Comparison of ENCODE assay signal across 9 mouse cellular contexts in genomic region chr6:87282346-87282781, GRCm38 (mm10). TPM values are rescaled to one million over a fixed set of nuclear protein-coding genes. Genes with fewer than 3 reads are reported as not detected.
DNase-seq lines count a peak whose midpoint lies in the region; ATAC-seq and TF ChIP-seq lines count a peak whose summit lies in the region.
"Had no signal": no experiment of that assay in that cellular context is flagged by ENCODE, and none has a peak within 500 bp of the region (broad histone marks: within the 10 kb centered on the region; RNA-seq: fewer than 3 reads in every experiment).

No protein-coding gene starts in this region.

- no peak for TF ChIP-seq POLR2A in limb, embryonic 14.5 days (IDR thresholded peaks at IDR 0.05; ENCODE audit: borderline replicate concordance, extremely low read depth, insufficient read depth, insufficient read length)

- H3K36me3 ChIP-seq in hindbrain, embryonic 14.5 days (replicated peaks; ENCODE audit: control insufficient read depth, insufficient read depth): no peaks in the 10 kb centered on the region
- 0 out of 2 replicates have a peak, but pooled peaks cover 9% of the 10 kb centered on the region for H3K36me3 ChIP-seq in hindbrain, embryonic 12.5 days
- H3K36me3 ChIP-seq in heart, postnatal 0 days (replicated peaks; ENCODE audit: control insufficient read depth, insufficient read depth, low read length): no peaks in the 10 kb centered on the region
- H3K36me3 ChIP-seq in limb, embryonic 14.5 days (ENCODE audit: control insufficient read depth, insufficient read depth, low read length): peaks cover 74% of the 10 kb centered on the region
- 0 out of 2 replicates have a peak, but pooled peaks cover 3% of the 10 kb centered on the region for H3K36me3 ChIP-seq in midbrain, embryonic 13.5 days

- no peak for TF ChIP-seq CTCF in heart, postnatal 0 days (IDR thresholded peaks at IDR 0.05; ENCODE audit: low read depth)

- WGBS in hindbrain, embryonic 14.5 days: 54% methylated on average over 8 of the region's 8 CpGs
- WGBS in hindbrain, embryonic 12.5 days: 50% methylated on average over 8 of the region's 8 CpGs
- 11% methylated on average over 8 of the region's 8 CpGs for WGBS in heart, postnatal 0 days
- WGBS in limb, embryonic 14.5 days: 26% methylated on average over 8 of the region's 8 CpGs
- 69% methylated on average over 8 of the region's 8 CpGs for WGBS in midbrain, embryonic 13.5 days

- H3K9ac ChIP-seq in hindbrain, embryonic 14.5 days: no peak overlapping the region
- no peak overlapping the region for H3K9ac ChIP-seq in hindbrain, embryonic 12.5 days
- no peak overlapping the region for H3K9ac ChIP-seq in heart, postnatal 0 days (replicated peaks; ENCODE audit: low read depth, low read length)
- H3K9ac ChIP-seq in limb, embryonic 14.5 days (ENCODE audit: low read depth, low read length, severe bottlenecking): no peak overlapping the region
- H3K9ac ChIP-seq in midbrain, embryonic 13.5 days (replicated peaks): no peak overlapping the region

- H3K27ac ChIP-seq in hindbrain, embryonic 14.5 days: no peak overlapping the region
- no peak overlapping the region; the same call in 1 of the 2 replicates for H3K27ac ChIP-seq in hindbrain, embryonic 12.5 days
- no peak overlapping the region for H3K27ac ChIP-seq in heart, postnatal 0 days (ENCODE audit: low read depth)
- H3K27ac ChIP-seq in limb, embryonic 14.5 days (replicated peaks; ENCODE audit: low read depth, low read length): no peak overlapping the region
- no peak overlapping the region for H3K27ac ChIP-seq in midbrain, embryonic 13.5 days
- H3K27ac ChIP-seq: macrophage had no signal

- peak; percentile 63 for DNase-seq in hindbrain, embryonic 14.5 days (ENCODE audit: low spot score)
- DNase-seq in adrenal gland, postnatal 25 days: peak; percentile 18
- DNase-seq in heart, postnatal 0 days (ENCODE audit: low spot score): peak; percentile 69
- peak; percentile 64 for DNase-seq in limb, embryonic 14.5 days (ENCODE audit: low spot score)
- peak; percentile 57 for DNase-seq in testis, postnatal 14 days (ENCODE audit: low spot score)
- DNase-seq in frontal cortex, postnatal 25 days (ENCODE audit: low spot score in 2 of 2): no peak

- peak; percentile 59; the same call in 1 of the 2 replicates for ATAC-seq in hindbrain, embryonic 14.5 days (ENCODE audit: low FRiP score)
- no peak for ATAC-seq in hindbrain, embryonic 12.5 days (ENCODE audit: low FRiP score)
- peak; percentile 75 for ATAC-seq in heart, postnatal 0 days (ENCODE audit: insufficient read depth, low read depth)
- ATAC-seq in limb, embryonic 14.5 days (ENCODE audit: low FRiP score, low read depth): peak; percentile 46
- no peak; the same call in 1 of the 2 replicates for ATAC-seq in midbrain, embryonic 13.5 days

- no peaks in the 10 kb centered on the region for H3K9me3 ChIP-seq in hindbrain, embryonic 14.5 days (ENCODE audit: control insufficient read depth, low read length)
- no peaks in the 10 kb centered on the region for H3K9me3 ChIP-seq in hindbrain, embryonic 12.5 days (replicated peaks)
- H3K9me3 ChIP-seq in heart, postnatal 0 days (replicated peaks; ENCODE audit: control insufficient read depth, low read length): no peaks in the 10 kb centered on the region
- H3K9me3 ChIP-seq in limb, embryonic 14.5 days (ENCODE audit: control insufficient read depth, low read length): no peaks in the 10 kb centered on the region
- H3K9me3 ChIP-seq in midbrain, embryonic 13.5 days: no peaks in the 10 kb centered on the region

- no peak overlapping the region for H3K4me2 ChIP-seq in hindbrain, embryonic 14.5 days (replicated peaks)
- H3K4me2 ChIP-seq in hindbrain, embryonic 12.5 days (replicated peaks): no peak overlapping the region
- H3K4me2 ChIP-seq in heart, postnatal 0 days (ENCODE audit: low read depth, low read length): no peak overlapping the region
- no peak overlapping the region for H3K4me2 ChIP-seq in limb, embryonic 14.5 days (replicated peaks; ENCODE audit: low read depth, low read length, severe bottlenecking)
- no peak overlapping the region for H3K4me2 ChIP-seq in midbrain, embryonic 13.5 days (replicated peaks)

- no peak overlapping the region for H3K4me3 ChIP-seq in hindbrain, embryonic 14.5 days (replicated peaks; ENCODE audit: low read length)
- no peak overlapping the region for H3K4me3 ChIP-seq in hindbrain, embryonic 12.5 days
- H3K4me3 ChIP-seq in heart, postnatal 0 days (ENCODE audit: low read depth, low read length): no peak overlapping the region
- no peak overlapping the region for H3K4me3 ChIP-seq in limb, embryonic 14.5 days (replicated peaks; ENCODE audit: low read length)
- H3K4me3 ChIP-seq in midbrain, embryonic 13.5 days (replicated peaks): no peak overlapping the region

- H3K27me3 ChIP-seq in hindbrain, embryonic 14.5 days (ENCODE audit: control insufficient read depth, insufficient read depth, low read length): no peaks in the 10 kb centered on the region
- H3K27me3 ChIP-seq in hindbrain, embryonic 12.5 days: no peaks in the 10 kb centered on the region
- no peaks in the 10 kb centered on the region for H3K27me3 ChIP-seq in heart, postnatal 0 days (ENCODE audit: control insufficient read depth, insufficient read depth, low read length)
- no peaks in the 10 kb centered on the region for H3K27me3 ChIP-seq in limb, embryonic 14.5 days (ENCODE audit: control insufficient read depth, insufficient read depth, low read length)
- no peaks in the 10 kb centered on the region for H3K27me3 ChIP-seq in midbrain, embryonic 13.5 days

- H3K4me1 ChIP-seq in hindbrain, embryonic 14.5 days (replicated peaks; ENCODE audit: control insufficient read depth, insufficient read depth, low read length): peaks cover 1% of the 10 kb centered on the region
- peaks cover 10% of the 10 kb centered on the region for H3K4me1 ChIP-seq in hindbrain, embryonic 12.5 days
- peaks cover 7% of the 10 kb centered on the region for H3K4me1 ChIP-seq in heart, postnatal 0 days (ENCODE audit: control insufficient read depth, insufficient read depth)
- peaks cover 22% of the 10 kb centered on the region for H3K4me1 ChIP-seq in limb, embryonic 14.5 days (ENCODE audit: control insufficient read depth, insufficient read depth, low read length)
- H3K4me1 ChIP-seq in midbrain, embryonic 13.5 days (replicated peaks): peaks cover 4% of the 10 kb centered on the region

- TF ChIP-seq EP300 in heart, postnatal 0 days (IDR thresholded peaks at IDR 0.05; ENCODE audit: low read depth): no peak

RNA-seq across cellular contexts. Expression of gene Antxr1, which starts 53.3 kb away (rescaled TPM):
- 4.7 and 5.5 TPM in 2 replicates for polyA plus RNA-seq in hindbrain, embryonic 14.5 days (2014; fragmentation: Nextera tagmentation; extraction: Ambion mirVana)
- polyA plus RNA-seq in hindbrain, embryonic 12.5 days (2016; fragmentation: Nextera tagmentation; extraction: Ambion mirVana): 5.0 and 5.1 TPM in 2 replicates
- total RNA-seq in adrenal gland, postnatal 25 days (2021): 16.5 and 19.4 TPM in 2 replicates
- total RNA-seq in heart, postnatal 0 days (2014; rRNA removed; ENCODE audit: low replicate concordance): 12.0 and 18.7 TPM in 2 replicates
- polyA plus RNA-seq in heart, postnatal 0 days (2015; fragmentation: Nextera tagmentation; extraction: Ambion mirVana): 2.6 TPM in 2 replicates
- polyA plus RNA-seq in limb, embryonic 14.5 days (2012; rRNA removed): 70.3 and 75.7 TPM in 2 replicates
- 33.8 and 39.2 TPM in 2 replicates for polyA plus RNA-seq in limb, embryonic 14.5 days (2014; fragmentation: Nextera tagmentation; extraction: Ambion mirVana)
- polyA plus RNA-seq in midbrain, embryonic 13.5 days (2015; fragmentation: Nextera tagmentation; extraction: Ambion mirVana): 2.9 and 3.0 TPM in 2 replicates

Comparison
In these comparisons a context has a peak if more than half of its experiments do, and no peak if none do; other contexts are left out.
1. ATAC-seq: peak in hindbrain, embryonic 14.5 days (single experiment), heart, postnatal 0 days (single experiment) and limb, embryonic 14.5 days (single experiment); none in hindbrain, embryonic 12.5 days (single experiment) and midbrain, embryonic 13.5 days (single experiment).
2. DNase-seq: peak in hindbrain, embryonic 14.5 days (single experiment), adrenal gland, postnatal 25 days (single experiment), heart, postnatal 0 days (single experiment), limb, embryonic 14.5 days (single experiment) and testis, postnatal 14 days (single experiment); none in frontal cortex, postnatal 25 days (0 of 2).